Comparison of ENCODE assay signal across 8 mouse cellular contexts in the genomic region with DNA sequence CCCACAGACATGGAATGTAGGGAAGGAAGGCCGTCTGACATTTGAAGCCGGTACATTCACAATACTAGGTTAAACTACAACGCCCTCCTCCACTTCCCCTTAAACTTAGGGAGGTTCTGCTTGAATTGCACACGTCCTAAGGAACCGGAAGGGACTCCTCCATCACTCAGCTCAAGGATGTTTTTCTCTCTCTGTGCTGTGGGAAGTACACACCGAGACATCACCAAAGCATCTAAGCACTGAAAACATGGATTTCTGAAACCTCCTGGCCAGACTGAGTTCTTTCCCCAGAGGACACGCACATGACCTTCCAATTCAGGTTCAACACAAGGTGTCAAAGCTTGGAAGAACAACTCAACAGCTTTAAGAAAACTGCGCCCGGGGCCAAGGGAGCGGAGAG. TPM values are rescaled to one million over a fixed set of nuclear protein-coding genes. Genes with fewer than 3 reads are reported as not detected.
A peak's percentile ranks its signal among the peaks of the same experiment; 100 is the strongest.
DNase-seq lines count a peak whose midpoint lies in the region; ATAC-seq and TF ChIP-seq lines count a peak whose summit lies in the region.

No protein-coding gene starts in this region.

- peaks cover 14% of the 10 kb centered on the region for H3K79me2 ChIP-seq in heart, adult 2 months (replicated peaks; ENCODE audit: control insufficient read depth, insufficient read depth, low read length)

- peak overlapping the region; percentile 93 for H3K27ac ChIP-seq in heart, adult 2 months
- H3K27ac ChIP-seq in heart, embryonic 15.5 days, result peak overlapping the region; percentile 73

- intact Hi-C loops in heart, adult 2 months (cut with DNase I), result loop anchor here (2.0 kb wide), 1 partner anchor 30 kb away; the partner anchor contains the start of gene Ttc17
- intact Hi-C loops in heart, postnatal 14 days (cut with DNase I), result loop anchor here (2.0 kb wide), 2 partner anchors 30 to 66 kb away; partner anchors contain the start of gene Ttc17

- DNase-seq in heart, adult 2 months, result peak in 1 of 2 experiments; percentile 20
- DNase-seq in heart, postnatal 14 days, result no peak
- DNase-seq in brain, embryonic 14.5 days (ENCODE audit: low read depth), result peak; percentile 5
- peak; percentile 14 for DNase-seq in liver
- DNase-seq in gastrocnemius, postnatal 25 days, result no peak
- DNase-seq in frontal cortex, postnatal 25 days (ENCODE audit: low spot score in 2 of 2), result no peak

- 1% methylated on average over 10 of the region's 10 CpGs for WGBS in heart, adult 2 months
- under 1% methylated on average over 10 of the region's 10 CpGs for WGBS in heart, embryonic 15.5 days

- no peaks in the 10 kb centered on the region for H3K27me3 ChIP-seq in heart, adult 2 months (ENCODE audit: control insufficient read depth, insufficient read depth, low read length)
- H3K27me3 ChIP-seq in heart, embryonic 15.5 days, result no peaks in the 10 kb centered on the region

- no peak for TF ChIP-seq EP300 in heart, adult 2 months (IDR thresholded peaks at IDR 0.05; ENCODE audit: insufficient read depth, low read depth, low read length)

- ATAC-seq in heart, embryonic 15.5 days (replicated peaks; ENCODE audit: insufficient number of reproducible peaks, insufficient read depth, low FRiP score, low read depth), result no peak
- ATAC-seq in monocyte, adult 5-6 weeks (replicated peaks; ENCODE audit: insufficient number of reproducible peaks, low FRiP score, low TSS enrichment, poor library complexity, severe bottlenecking), result peak; percentile 71

- H3K9ac ChIP-seq in heart, adult 2 months (ENCODE audit: low read depth, low read length), result peak overlapping the region; percentile 100
- H3K9ac ChIP-seq in heart, embryonic 15.5 days, result peak overlapping the region; percentile 88

- peaks cover 16% of the 10 kb centered on the region for H3K4me1 ChIP-seq in heart, adult 2 months (ENCODE audit: control insufficient read depth, insufficient read depth, low read length)
- peaks cover 36% of the 10 kb centered on the region for H3K4me1 ChIP-seq in heart, embryonic 15.5 days (replicated peaks)

- TF ChIP-seq POLR2A in heart, adult 2 months (IDR thresholded peaks at IDR 0.05; ENCODE audit: insufficient read depth, low read depth, low read length), result 0 out of 2 replicates have a peak, but pooled peaks have one; percentile 24
- no peak for TF ChIP-seq POLR2A in brain, embryonic 14.5 days (IDR thresholded peaks at IDR 0.05; ENCODE audit: borderline replicate concordance, extremely low read depth, insufficient read depth, insufficient read length, poor library complexity, severe bottlenecking)

- H3K36me3 ChIP-seq in heart, adult 2 months (ENCODE audit: control insufficient read depth, insufficient read depth, low read length), result peaks cover 15% of the 10 kb centered on the region
- H3K36me3 ChIP-seq in heart, embryonic 15.5 days, result no peaks in the 10 kb centered on the region

- H3K9me3 ChIP-seq in heart, embryonic 15.5 days (replicated peaks), result no peaks in the 10 kb centered on the region

- H3K4me2 ChIP-seq in heart, embryonic 15.5 days, result peak overlapping the region; percentile 84

- TF ChIP-seq CTCF in heart, adult 2 months (IDR thresholded peaks at IDR 0.05), result no peak
- no peak for TF ChIP-seq CTCF in brain, embryonic 14.5 days (IDR thresholded peaks at IDR 0.05; ENCODE audit: borderline replicate concordance, extremely low read depth, insufficient read depth, insufficient read length)

- peak overlapping the region; percentile 91 for H3K4me3 ChIP-seq in heart, adult 2 months
- H3K4me3 ChIP-seq in heart, embryonic 15.5 days, result peak overlapping the region; percentile 88

RNA-seq across cellular contexts. Expression of gene Api5, which starts 1.0 kb away (rescaled TPM):
- total RNA-seq in heart, adult 2 months (2021), result 10 to 100 TPM; 30.1 to 32.1 TPM
- 13.7 and 24.8 TPM in 2 replicates for polyA plus RNA-seq in heart, adult 2 months (2012; rRNA removed)
- 10 to 100 TPM; 36.4 to 38.0 TPM for total RNA-seq in heart, postnatal 14 days (2021)
- 58.6 and 59.5 TPM in 2 replicates for polyA plus RNA-seq in brain, embryonic 14.5 days (2012; rRNA removed)
- 70.0 and 84.7 TPM in 2 replicates for polyA plus RNA-seq in heart, embryonic 15.5 days (2015; fragmentation: Nextera tagmentation; extraction: Ambion mirVana)
- total RNA-seq in monocyte, adult 5-6 weeks (2017), result 147 to 181 TPM (median 151 TPM) in 3 replicates
- total RNA-seq in gastrocnemius, postnatal 25 days (2021), result 10 to 100 TPM; 17.1 to 18.1 TPM

RNA-seq across cellular contexts. Expression of gene Ttc17, which starts 30.5 kb away (rescaled TPM):
- total RNA-seq in heart, adult 2 months (2021), result 10 to 100 TPM; 34.6 to 35.4 TPM
- 16.6 and 24.6 TPM in 2 replicates for polyA plus RNA-seq in heart, adult 2 months (2012; rRNA removed)
- 10 to 100 TPM; 31.8 to 32.9 TPM for total RNA-seq in heart, postnatal 14 days (2021)
- 22.6 and 28.5 TPM in 2 replicates for polyA plus RNA-seq in brain, embryonic 14.5 days (2012; rRNA removed)
- polyA plus RNA-seq in heart, embryonic 15.5 days (2015; fragmentation: Nextera tagmentation; extraction: Ambion mirVana), result 14.6 and 16.0 TPM in 2 replicates
- total RNA-seq in monocyte, adult 5-6 weeks (2017), result 39.2 to 67.6 TPM (median 63.9 TPM) in 3 replicates
- total RNA-seq in gastrocnemius, postnatal 25 days (2021), result 10 to 100 TPM; 15.8 to 17.6 TPM

Comparison
In these comparisons a context has a peak if more than half of its experiments do, and no peak if none do; other contexts are left out.
1. DNase-seq: peak in brain, embryonic 14.5 days (single experiment) and liver (single experiment); none in heart, postnatal 14 days (0 of 2), gastrocnemius, postnatal 25 days (single experiment) and frontal cortex, postnatal 25 days (0 of 2).